ENCODE assay signal across 8 mouse cellular contexts in genomic region chr4:45107066-45107465, GRCm38 (mm10). TPM values are rescaled to one million over a fixed set of nuclear protein-coding genes. Genes with fewer than 3 reads are reported as not detected.
A peak's percentile ranks its signal among the peaks of the same experiment; 100 is the strongest.
DNase-seq lines count a peak whose midpoint lies in the region; ATAC-seq and TF ChIP-seq lines count a peak whose summit lies in the region.

No protein-coding gene starts in this region.

- peak overlapping the region; percentile 99 for H3K4me3 ChIP-seq in embryonic facial prominence, embryonic 12.5 days
- peak overlapping the region; percentile 90 for H3K4me3 ChIP-seq in myocyte

- peak; percentile 32 for DNase-seq in kidney, adult 11 months
- no peak for DNase-seq in kidney, postnatal 10 days
- DNase-seq in kidney, adult 9 months = peak; percentile 40
- no peak for DNase-seq in urinary bladder, postnatal 4 days (ENCODE audit: low spot score in 2 of 2)
- DNase-seq in right cerebral cortex, adult 2 months (ENCODE audit: low spot score in 2 of 2) = no peak
- DNase-seq in layer of hippocampus, adult 9-10 months (ENCODE audit: low spot score) = no peak

- 4% methylated on average over 4 of the region's 4 CpGs for WGBS in embryonic facial prominence, embryonic 12.5 days

- H3K79me2 ChIP-seq in myocyte (ENCODE audit: control insufficient read depth, insufficient read depth) = peaks cover 28% of the 10 kb centered on the region

- H3K27ac ChIP-seq in embryonic facial prominence, embryonic 12.5 days = no peak overlapping the region

- ATAC-seq in embryonic facial prominence, embryonic 12.5 days (ENCODE audit: insufficient number of reproducible peaks, insufficient read depth, low FRiP score, low TSS enrichment) = no peak

- H3K9ac ChIP-seq in embryonic facial prominence, embryonic 12.5 days = peak overlapping the region; percentile 94

- H3K4me2 ChIP-seq in embryonic facial prominence, embryonic 12.5 days (replicated peaks) = peak overlapping the region; percentile 88
- peak overlapping the region; percentile 86 for H3K4me2 ChIP-seq in myocyte (ENCODE audit: low read depth)

- peaks cover 21% of the 10 kb centered on the region for H3K36me3 ChIP-seq in embryonic facial prominence, embryonic 12.5 days
- peaks cover 18% of the 10 kb centered on the region for H3K36me3 ChIP-seq in myocyte (ENCODE audit: control insufficient read depth, insufficient read depth)

- H3K27me3 ChIP-seq in embryonic facial prominence, embryonic 12.5 days = no peaks in the 10 kb centered on the region
- no peaks in the 10 kb centered on the region for H3K27me3 ChIP-seq in myocyte (ENCODE audit: control insufficient read depth, insufficient read depth, insufficient read length)

- TF ChIP-seq POLR2A in myocyte (IDR thresholded peaks at IDR 0.05; ENCODE audit: insufficient read length, low read depth) = no peak

- peaks cover 10% of the 10 kb centered on the region for H3K4me1 ChIP-seq in embryonic facial prominence, embryonic 12.5 days

- peak overlapping the region; percentile 51 for H3ac ChIP-seq in myocyte (ENCODE audit: control insufficient read depth, insufficient read length)

- H3K9me3 ChIP-seq in embryonic facial prominence, embryonic 12.5 days = no peaks in the 10 kb centered on the region

TF ChIP-seq in myocyte, 11 proteins besides CTCF, POLR2A, EP300 and RAD21:
- TF ChIP-seq SRF (IDR thresholded peaks at IDR 0.05; ENCODE audit: control insufficient read depth, insufficient read length, low read depth) = no peak
- no peak for TF ChIP-seq TCF3 (IDR thresholded peaks at IDR 0.05; ENCODE audit: insufficient read length, low read depth)
- TF ChIP-seq MYOG (IDR thresholded peaks at IDR 0.05; ENCODE audit: control insufficient read depth in 1 of 3, insufficient read depth in 1 of 3, insufficient read length in 2 of 3, low read depth in 2 of 3) = no peak
- no peak for TF ChIP-seq CEBPB (IDR thresholded peaks at IDR 0.05; ENCODE audit: insufficient read depth, poor library complexity, severe bottlenecking)
- no peak for TF ChIP-seq MAX (IDR thresholded peaks at IDR 0.05; ENCODE audit: low read depth)
- no peak for TF ChIP-seq TCF12 (IDR thresholded peaks at IDR 0.05; ENCODE audit: insufficient read depth, poor library complexity, severe bottlenecking)
- TF ChIP-seq REST (IDR thresholded peaks at IDR 0.05; ENCODE audit: insufficient read depth, insufficient read length) = no peak
- no peak for TF ChIP-seq E2F4 (IDR thresholded peaks at IDR 0.05; ENCODE audit: insufficient read depth)
- TF ChIP-seq POLR2AphosphoS2 (IDR thresholded peaks at IDR 0.05; ENCODE audit: insufficient read length, low read depth) = no peak
- no peak for TF ChIP-seq MYOD1 (IDR thresholded peaks at IDR 0.05; ENCODE audit: control insufficient read depth in 1 of 3, insufficient read length in 2 of 3, low read depth in 2 of 3)
- TF ChIP-seq USF1 (IDR thresholded peaks at IDR 0.05; ENCODE audit: low read depth) = no peak

RNA-seq across cellular contexts. Expression of gene Tomm5, which starts 0.8 kb away (rescaled TPM):
- 195 and 207 TPM in 2 replicates for polyA plus RNA-seq in embryonic facial prominence, embryonic 12.5 days (2016; fragmentation: Nextera tagmentation; extraction: Ambion mirVana)
- polyA plus RNA-seq in myocyte (2012; fragmentation: generic; extraction: Trizol) = 311 TPM

RNA-seq across cellular contexts. Expression of gene Fbxo10, which starts 22.7 kb away (rescaled TPM):
- polyA plus RNA-seq in embryonic facial prominence, embryonic 12.5 days (2016; fragmentation: Nextera tagmentation; extraction: Ambion mirVana) = 18.5 and 20.4 TPM in 2 replicates
- 7.8 TPM for polyA plus RNA-seq in myocyte (2012; fragmentation: generic; extraction: Trizol)

Comparison
In these comparisons a context has a peak if more than half of its experiments do, and no peak if none do; other contexts are left out.
1. DNase-seq: peak in kidney, adult 11 months (single experiment) and kidney, adult 9 months (single experiment); none in kidney, postnatal 10 days (single experiment), urinary bladder, postnatal 4 days (0 of 2), right cerebral cortex, adult 2 months (0 of 2) and layer of hippocampus, adult 9-10 months (single experiment).